Mouse (Mus musculus) brain, embryonic 14.5 days (tissue): ENCODE measurements at regions not wholly inside any gene's neighbourhood (a gene's known extent, or its start where the extent isn't known, plus 50 kb on each side); places are given as distances from the start of the nearest gene placed in this dataset.

Experiments
- CTCF ChIP-seq: fragments of 200-500 bp; IDR thresholded peaks from 2 replicates; pipeline ENCODE4 v1.5.1; 2012; ENCODE audit warnings: inconsistent platforms, mild to moderate bottlenecking, moderate library complexity, borderline replicate concordance; ENCODE audit not compliant: insufficient read depth, insufficient read length; ENCODE audit errors: extremely low read depth
- POLR2A ChIP-seq: fragments of 200-500 bp; IDR thresholded peaks from 2 replicates; pipeline ENCODE4 v1.6.1; 2012; ENCODE audit warnings: mild to moderate bottlenecking, inconsistent platforms, borderline replicate concordance; ENCODE audit not compliant: poor library complexity, insufficient read depth, insufficient read length, severe bottlenecking; ENCODE audit errors: extremely low read depth

DNA sequence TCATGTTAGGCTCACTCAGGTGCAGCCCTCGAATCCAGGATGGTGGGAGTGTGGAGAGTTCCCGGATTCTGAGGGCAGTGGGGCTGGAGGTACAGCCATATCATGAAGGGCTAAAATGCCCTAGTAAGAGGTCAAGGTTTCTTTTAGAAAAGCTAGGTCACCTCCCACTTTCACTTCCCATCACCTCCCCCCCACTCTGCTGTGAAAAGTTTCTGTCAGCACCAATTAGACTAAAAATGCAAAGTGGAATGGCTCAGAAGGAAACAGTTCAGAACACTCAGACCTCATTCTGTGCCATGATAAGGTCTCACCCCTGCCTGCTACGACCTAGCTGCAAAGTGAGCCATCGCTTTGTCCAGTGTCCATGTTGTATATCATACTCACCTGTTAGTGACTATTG is 448.7 kb upstream of the Hs6st1 start:
- TF ChIP-seq CTCF (no peak), POLR2A (no peak)
